Mouse (Mus musculus): ENCODE results near the gene Ulk2. TPM values are rescaled to one million over a fixed set of nuclear protein-coding genes. Genes with fewer than 3 reads are reported as not detected.

The Ulk2 gene
- 6.7 and 10.5 TPM in 2 replicates for total RNA-seq (2012; rRNA removed)
- total RNA-seq (2014; rRNA removed), result 8.6 and 9.3 TPM in 2 replicates
- polyA plus RNA-seq (2012; ENCODE audit: insufficient read length, low read depth), result 6.7 and 7.9 TPM in 2 replicates

DNA sequence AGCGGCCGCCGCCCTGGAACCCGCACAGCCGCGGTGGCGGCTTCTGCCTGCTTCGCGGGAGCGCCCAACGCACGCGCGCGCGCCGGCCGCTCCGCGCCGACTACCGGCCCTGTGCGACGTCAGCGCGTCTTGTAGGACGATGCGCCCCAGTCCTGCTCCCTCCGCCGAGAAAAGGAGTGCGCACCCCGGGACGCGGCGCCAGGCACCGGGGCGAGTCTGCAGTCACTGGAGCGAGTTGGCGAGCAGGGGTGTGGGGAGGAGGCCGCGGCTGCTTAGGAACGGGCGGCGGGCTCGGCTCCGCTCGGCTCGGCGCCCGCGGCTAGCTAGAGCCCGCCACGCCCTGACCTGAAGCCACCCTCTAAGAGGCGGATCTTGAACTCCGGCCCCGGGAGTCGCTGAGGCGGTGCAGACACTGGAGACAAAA is at the start of gene Ulk2:
TSS of gene Ulk2 (minus strand) at position 86 of the 424 bp plus-strand sequence.
- H3K4me3 ChIP-seq (replicated peaks in 1 of 3; ENCODE audit: low read depth in 2 of 3, low read length in 2 of 3, poor library complexity in 1 of 3), result peak within 1 kb of the TSS; percentile 67 to 86 (median 82)
- H3K9ac ChIP-seq (ENCODE audit: insufficient read depth, low read depth), result peak within 1 kb of the TSS; percentile 77
- DNase-seq (ENCODE audit: extremely low read depth), result peak; percentile 77
- H3K4me1 ChIP-seq (ENCODE audit: control insufficient read depth in 1 of 2, insufficient read depth in 2 of 2), result peaks cover 0 to 6% of the 10 kb centered on the region in 2 experiments; a peak in 2 of 4 replicates
- dilution Hi-C loops (cut with MboI; ENCODE audit: extremely low pct_ligation_motif_present, extremely low pct_unique_long_range_greater_than_20kb, low sequenced_read_pairs) (no loop called here), in situ Hi-C loops (cut with MboI; ENCODE audit: low pct_ligation_motif_present, low pct_unique_long_range_greater_than_20kb, low sequenced_read_pairs) (no loop called here)
- no peaks in the 10 kb centered on the region for H3K36me3 ChIP-seq (replicated peaks in 1 of 2; ENCODE audit: control insufficient read depth in 1 of 2, insufficient read depth in 1 of 2, low read length in 1 of 2)
- H3K9me3 ChIP-seq (replicated peaks; ENCODE audit: low read length), result no peaks in the 10 kb centered on the region
- H3K4me2 ChIP-seq (ENCODE audit: insufficient read depth, low read depth, poor library complexity, severe bottlenecking), result peak within 1 kb of the TSS; percentile 73
- H3K27me3 ChIP-seq (replicated peaks), result no peaks in the 10 kb centered on the region
- TF ChIP-seq CHD1 (IDR thresholded peaks at IDR 0.05; ENCODE audit: low read depth, low read length) (no peak), MYC (IDR thresholded peaks at IDR 0.05; ENCODE audit: low read depth, low read length) (no peak), ELF1 (IDR thresholded peaks at IDR 0.05; ENCODE audit: low read depth, low read length) (peak; percentile 80), SIN3A (IDR thresholded peaks at IDR 0.05; ENCODE audit: low read length) (peak; percentile 91; the same call in 1 of the 2 replicates), NRF1 (IDR thresholded peaks at IDR 0.05; ENCODE audit: low read depth, low read length) (peak; percentile 82), CHD2 (IDR thresholded peaks at IDR 0.05; ENCODE audit: low read length) (peak; percentile 82), TBP (conservative IDR thresholded peaks at IDR 0.05; ENCODE audit: low read depth, low read length) (peak; percentile 95), BHLHE40 (IDR thresholded peaks at IDR 0.05; ENCODE audit: low read depth, low read length) (peak; percentile 31), MAX (IDR thresholded peaks at IDR 0.05; ENCODE audit: low read length) (peak; percentile 50), USF1 (IDR thresholded peaks at IDR 0.05; ENCODE audit: low read depth, low read length) (no peak), HCFC1 (IDR thresholded peaks at IDR 0.05; ENCODE audit: low read depth, low read length) (peak; percentile 71), KAT2A (IDR thresholded peaks at IDR 0.05; ENCODE audit: insufficient replicate concordance, low read length) (peak; percentile 98), EP300 (IDR thresholded peaks at IDR 0.05; ENCODE audit: low read length) (no peak), MXI1 (IDR thresholded peaks at IDR 0.05; ENCODE audit: low read depth, low read length) (peak; percentile 36; the same call in 1 of the 2 replicates), POLR2A (IDR thresholded peaks at IDR 0.05; ENCODE audit: low read depth, low read length) (peak; percentile 99), MEF2A (IDR thresholded peaks at IDR 0.05; ENCODE audit: borderline replicate concordance, low read depth, low read length) (peak; percentile 55; the same call in 1 of the 2 replicates), TCF12 (IDR thresholded peaks at IDR 0.05; ENCODE audit: low read depth, low read length) (peak; percentile 99), CTCF (conservative IDR thresholded peaks at IDR 0.05 in 1 of 2, IDR thresholded peaks at IDR 0.05 in 1 of 2; ENCODE audit: low read depth in 2 of 2, low read length in 2 of 2) (no peak), POLR2AphosphoS2 (IDR thresholded peaks at IDR 0.05; ENCODE audit: low read depth, low read length) (peak; percentile 85), ZMIZ1 (IDR thresholded peaks at IDR 0.05; ENCODE audit: low read depth, low read length) (peak; percentile 99), IRF4 (IDR thresholded peaks at IDR 0.05; ENCODE audit: low read depth, low read length) (peak; percentile 78), NELFE (IDR thresholded peaks at IDR 0.05; ENCODE audit: low read depth, low read length) (peak; percentile 100)
- H3K79me2 ChIP-seq (replicated peaks; ENCODE audit: control insufficient read depth, extremely low read depth, insufficient read depth, poor library complexity, severe bottlenecking), result no peaks in the 10 kb centered on the region
- peak within 1 kb of the TSS; percentile 53 for H3K27ac ChIP-seq (ENCODE audit: insufficient read depth, low read depth)

GRCm38 (mm10) chr11:61882183-61882582 is 27.3 kb upstream of the Ulk2 start:
- dilution Hi-C loops (cut with MboI; ENCODE audit: extremely low pct_ligation_motif_present, extremely low pct_unique_long_range_greater_than_20kb, low sequenced_read_pairs), result no loop called here
- H3K27me3 ChIP-seq (replicated peaks), result no peaks in the 10 kb centered on the region
- no peak overlapping the region for H3K4me3 ChIP-seq (replicated peaks in 1 of 3; ENCODE audit: low read depth in 2 of 3, low read length in 2 of 3, poor library complexity in 1 of 3)
- in situ Hi-C loops (cut with MboI; ENCODE audit: low pct_ligation_motif_present, low pct_unique_long_range_greater_than_20kb, low sequenced_read_pairs), result no loop called here
- peaks cover 0 to 4% of the 10 kb centered on the region in 2 experiments; a peak in 1 of 4 replicates for H3K4me1 ChIP-seq (ENCODE audit: control insufficient read depth in 1 of 2, insufficient read depth in 2 of 2)
- peaks cover 59 to 94% of the 10 kb centered on the region in 2 experiments for H3K36me3 ChIP-seq (replicated peaks in 1 of 2; ENCODE audit: control insufficient read depth in 1 of 2, insufficient read depth in 1 of 2, low read length in 1 of 2)
- H3K79me2 ChIP-seq (replicated peaks; ENCODE audit: control insufficient read depth, extremely low read depth, insufficient read depth, poor library complexity, severe bottlenecking), result no peaks in the 10 kb centered on the region
- TF ChIP-seq RAD21 (IDR thresholded peaks at IDR 0.05; ENCODE audit: low read depth, low read length), result peak; percentile 31
- TF ChIP-seq CTCF (conservative IDR thresholded peaks at IDR 0.05 in 1 of 2, IDR thresholded peaks at IDR 0.05 in 1 of 2; ENCODE audit: low read depth in 2 of 2, low read length in 2 of 2), result peak in 1 of 2 experiments; percentile 45; a peak in 2 of 4 replicates
- no peak for TF ChIP-seq ZNF384 (IDR thresholded peaks at IDR 0.05; ENCODE audit: low read depth, low read length)
- TF ChIP-seq MXI1 (IDR thresholded peaks at IDR 0.05; ENCODE audit: low read depth, low read length), result no peak
- 0 out of 2 replicates have a peak, but pooled peaks have one; percentile 15 for TF ChIP-seq SMC3 (IDR thresholded peaks at IDR 0.05; ENCODE audit: low read depth, low read length)
- no peak overlapping the region for H3K4me2 ChIP-seq (ENCODE audit: insufficient read depth, low read depth, poor library complexity, severe bottlenecking)
- no peak overlapping the region for H3K27ac ChIP-seq (ENCODE audit: insufficient read depth, low read depth)
- peak; percentile 46 for DNase-seq (ENCODE audit: extremely low read depth)
- H3K9ac ChIP-seq (ENCODE audit: insufficient read depth, low read depth), result no peak overlapping the region
- no peaks in the 10 kb centered on the region for H3K9me3 ChIP-seq (replicated peaks; ENCODE audit: low read length)
